Mouse (Mus musculus) lung, adult 2 months (tissue): Measurements from ENCODE around the gene Usf1.

Source experiments
- CTCF ChIP-seq: fragments of 200-500 bp; IDR thresholded peaks from 2 replicates; pipeline ENCODE4 v1.5.1; 2011; ENCODE audit warnings: mild to moderate bottlenecking, low read length, control low read depth; ENCODE audit not compliant: insufficient read depth
- POLR2A ChIP-seq: fragments of 200-500 bp; IDR thresholded peaks from 2 replicates; pipeline ENCODE4 v1.6.1; 2011; ENCODE audit warnings: low read depth, mild to moderate bottlenecking, control low read depth, low read length, borderline replicate concordance; ENCODE audit errors: extremely low read depth

GRCm38 (mm10) chr1:171412446-171412845, 1.3 kb downstream of the Usf1 start:
- no peak for TF ChIP-seq CTCF
- no peak for TF ChIP-seq POLR2A
